Mouse (Mus musculus) gastrocnemius, adult 8-10 months (tissue): ENCODE measurements around the gene Edaradd. TPM values are rescaled to one million over a fixed set of nuclear protein-coding genes. Genes with fewer than 3 reads are reported as not detected.

ENCODE experiments used
- DNase-seq, 2 experiments: peaks; one replicate each; pipeline ENCODE4 v3.0.0; 2022; ENCODE audit warnings: low spot score in 2 of 2
- total RNA-seq, 4 experiments: library from RNA; stranded (reverse); gene quantifications; 2 replicates each; pipeline ENCODE4 v1.2.4; 2022

Edaradd gene
- total RNA-seq = not detected

- no peak for DNase-seq
Observed at GRCm38 (mm10) chr13:12519955-12520584, at the start of gene Edaradd. TSS of gene Edaradd (minus strand) at chr13:12520438.

GRCm38 (mm10) chr13:12569741-12570140 lies 49.5 kb upstream of the Edaradd start:
- no peak for DNase-seq

- DNase-seq = no peak
Observed at GRCm38 (mm10) chr13:12568597-12569469, 48.6 kb upstream of the Edaradd start.

- DNase-seq = no peak
Observed at GRCm38 (mm10) chr13:12567936-12568335, 47.7 kb upstream of the Edaradd start.

- DNase-seq = peak; percentile 99
Observed at GRCm38 (mm10) chr13:12565621-12566390, 45.6 kb upstream of the Edaradd start, which contains the start of gene Ero1lb. TSS of gene Ero1lb (plus strand) at chr13:12565874.

- no peak for DNase-seq
Observed at GRCm38 (mm10) chr13:12562256-12562655, 42.0 kb upstream of the Edaradd start.

GRCm38 (mm10) chr13:12561729-12562128 lies 41.5 kb upstream of the Edaradd start:
- DNase-seq = no peak

GRCm38 (mm10) chr13:12559462-12560120 lies 39.4 kb upstream of the Edaradd start:
- DNase-seq = no peak

GRCm38 (mm10) chr13:12559044-12559443 lies 38.8 kb upstream of the Edaradd start:
- no peak for DNase-seq

GRCm38 (mm10) chr13:12554211-12554610 lies 34.0 kb upstream of the Edaradd start:
- DNase-seq = no peak

- no peak for DNase-seq
Observed at GRCm38 (mm10) chr13:12543880-12544568, 23.8 kb upstream of the Edaradd start.

- DNase-seq = no peak
Observed at GRCm38 (mm10) chr13:12543246-12543645, 23.0 kb upstream of the Edaradd start.

- peak in 1 of 2 experiments; percentile 11 for DNase-seq
Observed at GRCm38 (mm10) chr13:12542006-12542981, 22.1 kb upstream of the Edaradd start.

GRCm38 (mm10) chr13:12540119-12540518 lies 19.9 kb upstream of the Edaradd start:
- DNase-seq = no peak

GRCm38 (mm10) chr13:12539716-12540115 lies 19.5 kb upstream of the Edaradd start:
- no peak for DNase-seq

GRCm38 (mm10) chr13:12537971-12538370 lies 17.7 kb upstream of the Edaradd start:
- no peak for DNase-seq

- no peak for DNase-seq
Observed at GRCm38 (mm10) chr13:12534628-12535027, 14.4 kb upstream of the Edaradd start.

GRCm38 (mm10) chr13:12525678-12526077 lies 5.4 kb upstream of the Edaradd start:
- no peak for DNase-seq

- DNase-seq = no peak
Observed at GRCm38 (mm10) chr13:12522346-12522745, 2.1 kb upstream of the Edaradd start.
